ENCODE assay signal across 14 mouse cellular contexts in genomic region chr11:53187427-53188140, GRCm38 (mm10).
A peak's percentile ranks its signal among the peaks of the same experiment; 100 is the strongest.
DNase-seq lines count a peak whose midpoint lies in the region; ATAC-seq and TF ChIP-seq lines count a peak whose summit lies in the region.
"Had no signal": no experiment of that assay in that cellular context is flagged by ENCODE, and none has a peak within 500 bp of the region (broad histone marks: within the 10 kb centered on the region; RNA-seq: fewer than 3 reads in every experiment).

No protein-coding gene starts in this region.

- no peak for TF ChIP-seq RAD21 in MEL (IDR thresholded peaks at IDR 0.05; ENCODE audit: low read depth, low read length)

- no peaks in the 10 kb centered on the region for H3K27me3 ChIP-seq in kidney, adult 2 months (replicated peaks; ENCODE audit: control insufficient read depth, insufficient read depth, low read length)
- H3K27me3 ChIP-seq in kidney, embryonic 15.5 days: no peaks in the 10 kb centered on the region
- no peaks in the 10 kb centered on the region; a peak in 1 of 4 replicates for H3K27me3 ChIP-seq in MEL (ENCODE audit: control insufficient read depth in 1 of 2, insufficient read depth in 2 of 2, low read length in 2 of 2)
- H3K27me3 ChIP-seq: embryonic facial prominence, embryonic 13.5 days had no signal

- H3K9ac ChIP-seq in kidney, embryonic 15.5 days: no peak overlapping the region
- no peak overlapping the region for H3K9ac ChIP-seq in MEL (ENCODE audit: control insufficient read depth, low read depth, low read length, poor library complexity, severe bottlenecking)
- H3K9ac ChIP-seq: embryonic facial prominence, embryonic 13.5 days; forebrain, postnatal 0 days had no signal

- no peaks in the 10 kb centered on the region for H3K36me3 ChIP-seq in kidney, adult 2 months (ENCODE audit: control insufficient read depth, insufficient read depth, low read length)
- H3K36me3 ChIP-seq in kidney, embryonic 15.5 days: no peaks in the 10 kb centered on the region
- H3K36me3 ChIP-seq in MEL (ENCODE audit: control insufficient read depth in 1 of 2, insufficient read depth in 2 of 2, low read length in 2 of 2): no peaks in the 10 kb centered on the region
- H3K36me3 ChIP-seq: embryonic facial prominence, embryonic 13.5 days had no signal

- H3K27ac ChIP-seq in kidney, adult 2 months (ENCODE audit: insufficient read depth, low read depth, low read length): no peak overlapping the region
- H3K27ac ChIP-seq in kidney, embryonic 15.5 days: no peak overlapping the region
- no peak overlapping the region for H3K27ac ChIP-seq in MEL (ENCODE audit: control insufficient read depth, low read depth, low read length)
- H3K27ac ChIP-seq: embryonic facial prominence, embryonic 13.5 days had no signal

- TF ChIP-seq POLR2A in kidney, adult 2 months (IDR thresholded peaks at IDR 0.05; ENCODE audit: low read depth, low read length): no peak
- TF ChIP-seq POLR2A in MEL (IDR thresholded peaks at IDR 0.05; ENCODE audit: control insufficient read depth in 1 of 2, insufficient read depth in 1 of 2, low read depth in 1 of 2, low read length in 2 of 2, poor library complexity in 1 of 2): no peak

- 65% methylated on average over 5 of the region's 5 CpGs for WGBS in kidney, adult 2 months
- WGBS in kidney, embryonic 15.5 days: 72% methylated on average over 5 of the region's 5 CpGs

- no peaks in the 10 kb centered on the region for H3K4me1 ChIP-seq in kidney, adult 2 months (ENCODE audit: control insufficient read depth, insufficient read depth, low read length)
- H3K4me1 ChIP-seq in kidney, embryonic 15.5 days: peaks cover 5% of the 10 kb centered on the region; the same call in 1 of the 2 replicates
- 0 out of 4 replicates have a peak, but pooled peaks cover 0 to 4% of the 10 kb centered on the region in 2 experiments for H3K4me1 ChIP-seq in MEL (ENCODE audit: control insufficient read depth in 1 of 2, insufficient read depth in 2 of 2, low read length in 2 of 2)
- H3K4me1 ChIP-seq: embryonic facial prominence, embryonic 13.5 days had no signal

- H3K9me3 ChIP-seq in kidney, embryonic 15.5 days (replicated peaks): no peaks in the 10 kb centered on the region
- H3K9me3 ChIP-seq in MEL (replicated peaks; ENCODE audit: insufficient read depth, low read length): no peaks in the 10 kb centered on the region
- H3K9me3 ChIP-seq: embryonic facial prominence, embryonic 13.5 days had no signal

- TF ChIP-seq EP300 in MEL (IDR thresholded peaks at IDR 0.05; ENCODE audit: low read depth in 1 of 2, low read length in 2 of 2): no peak

- H3K4me3 ChIP-seq in kidney, adult 2 months (ENCODE audit: insufficient read depth, low read depth, low read length): no peak overlapping the region
- no peak overlapping the region for H3K4me3 ChIP-seq in kidney, embryonic 15.5 days (replicated peaks)
- H3K4me3 ChIP-seq in MEL (ENCODE audit: control insufficient read depth in 1 of 2, insufficient read depth in 1 of 2, low read depth in 2 of 2, low read length in 2 of 2): no peak overlapping the region
- H3K4me3 ChIP-seq: embryonic facial prominence, embryonic 13.5 days had no signal

- ATAC-seq in kidney, embryonic 15.5 days (replicated peaks; ENCODE audit: low FRiP score): no peak
- ATAC-seq: forebrain, postnatal 0 days; midbrain, embryonic 16.5 days; Patski had no signal

- H3K4me2 ChIP-seq in kidney, embryonic 15.5 days: no peak overlapping the region
- H3K4me2 ChIP-seq: embryonic facial prominence, embryonic 13.5 days had no signal

- no peaks in the 10 kb centered on the region for H3K79me2 ChIP-seq in MEL (ENCODE audit: control insufficient read depth, insufficient read depth, low read length, poor library complexity)

- TF ChIP-seq CTCF in kidney, adult 2 months (conservative IDR thresholded peaks at IDR 0.05; ENCODE audit: insufficient read depth, insufficient read length, low read depth, low read length): no peak
- TF ChIP-seq CTCF in MEL (IDR thresholded peaks at IDR 0.05 in 2 of 3, conservative IDR thresholded peaks at IDR 0.05 in 1 of 3; ENCODE audit: control insufficient read depth in 1 of 3, insufficient read depth in 1 of 3, low read depth in 2 of 3, low read length in 3 of 3, poor library complexity in 1 of 3, severe bottlenecking in 1 of 3): no peak

- peak; percentile 5 for DNase-seq in cerebellum, adult 11-12 months
- no peak for DNase-seq in cerebellum, adult 11 months
- peak; percentile 13 for DNase-seq in kidney, adult 2 months
- DNase-seq in MEL (ENCODE audit: low read depth, low spot score): no peak
- peak; percentile 71 to 74 for DNase-seq in cerebellum, postnatal 14 days
- DNase-seq in layer of hippocampus, adult 9-11 months: no peak
- DNase-seq in thymus, adult 18-20 months: no peak
- DNase-seq: forebrain, postnatal 0 days; lung, adult 18-20 months; thymus, postnatal 25 days had no signal

TF ChIP-seq in MEL, 35 proteins besides CTCF, POLR2A, EP300 and RAD21:
- TF ChIP-seq MEF2A (IDR thresholded peaks at IDR 0.05; ENCODE audit: extremely low read depth, insufficient replicate concordance, low read depth, low read length, poor library complexity, severe bottlenecking) (no peak), ZNF384 (IDR thresholded peaks at IDR 0.05; ENCODE audit: low read depth, low read length) (peak; percentile 34; the same call in 1 of the 2 replicates), MYB (IDR thresholded peaks at IDR 0.05; ENCODE audit: low read depth, low read length) (no peak), MYC (IDR thresholded peaks at IDR 0.05; ENCODE audit: low read depth, low read length) (no peak), JUND (IDR thresholded peaks at IDR 0.05; ENCODE audit: low read depth, low read length) (no peak)
TF ChIP-seq in MEL: peak in this region for 1.

Comparison
In these comparisons a context has a peak if more than half of its experiments do, and no peak if none do; other contexts are left out.
1. DNase-seq: peak in cerebellum, adult 11-12 months (single experiment), kidney, adult 2 months (single experiment) and cerebellum, postnatal 14 days (2 of 2); none in cerebellum, adult 11 months (single experiment), MEL (single experiment), layer of hippocampus, adult 9-11 months (single experiment) and thymus, adult 18-20 months (0 of 2).